Mouse (Mus musculus) erythroblast, embryonic 14.5 days (primary cell): ENCODE data around the gene Wt1.

Source experiments
- GATA1 ChIP-seq: IDR thresholded peaks from 2 replicates; pipeline ENCODE4 v1.6.1; 2012; ENCODE audit warnings: low read length, inconsistent platforms, mixed read lengths
- TAL1 ChIP-seq: IDR thresholded peaks from 3 replicates; pipeline ENCODE4 v1.6.1; 2012; ENCODE audit warnings: low read length, inconsistent platforms, mixed read lengths

DNA sequence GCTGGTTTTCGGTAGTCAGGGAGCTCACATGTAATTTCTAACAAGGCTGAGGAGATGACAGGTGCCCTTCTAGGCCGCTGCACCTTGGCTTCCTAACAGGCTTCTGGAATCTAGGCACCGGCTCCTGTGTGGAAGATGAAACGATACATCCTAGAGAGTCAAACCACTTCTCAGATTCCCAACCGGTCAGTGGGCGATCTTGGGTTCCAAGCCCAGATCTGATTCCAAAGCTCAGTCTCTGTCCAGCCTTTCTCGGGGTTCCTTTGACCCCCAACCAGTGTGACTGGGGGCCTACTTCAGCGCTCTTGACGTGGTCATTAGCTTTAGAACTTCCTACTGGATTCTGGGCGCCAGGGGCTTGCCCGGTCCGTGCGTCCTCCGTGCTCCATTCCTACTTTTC is 17.4 kb downstream of the Wt1 start:
- TF ChIP-seq GATA1 (no peak), TAL1 (no peak)
